ENCODE assay signal across 17 mouse cellular contexts in the genomic region with DNA sequence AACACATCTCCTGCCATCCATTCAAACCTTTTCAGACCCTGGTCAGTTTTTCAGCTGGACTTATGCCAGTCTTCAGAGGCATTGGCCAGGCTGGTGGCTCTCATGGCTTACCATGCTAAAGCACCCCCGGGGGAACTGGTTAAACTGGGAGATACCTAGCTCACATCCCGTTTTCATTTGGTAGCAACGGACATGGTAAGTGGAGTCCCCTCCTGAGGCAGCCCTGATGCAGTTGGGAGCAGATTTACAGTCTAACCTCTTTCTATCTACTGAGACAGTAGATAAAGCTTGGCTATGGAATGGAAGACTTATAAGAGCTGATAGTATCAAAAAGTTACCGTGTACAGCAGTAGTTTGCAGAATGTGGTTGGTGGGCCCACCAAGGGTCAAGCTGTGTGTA. TPM values are rescaled to one million over a fixed set of nuclear protein-coding genes. Genes with fewer than 3 reads are reported as not detected.
DNase-seq lines count a peak whose midpoint lies in the region; ATAC-seq and TF ChIP-seq lines count a peak whose summit lies in the region.
"Had no signal": no experiment of that assay in that cellular context is flagged by ENCODE, and none has a peak within 500 bp of the region (broad histone marks: within the 10 kb centered on the region; RNA-seq: fewer than 3 reads in every experiment).

No protein-coding gene starts in this region.

- H3K4me2 ChIP-seq in heart, embryonic 14.5 days (ENCODE audit: low read length): no peak overlapping the region
- H3K4me2 ChIP-seq: embryonic facial prominence, embryonic 13.5 days; forebrain, embryonic 13.5 days; hindbrain, embryonic 12.5 days had no signal

- no peak overlapping the region for H3K4me3 ChIP-seq in heart, embryonic 10.5 days
- H3K4me3 ChIP-seq in heart, embryonic 14.5 days (ENCODE audit: control insufficient read depth in 1 of 2, insufficient read depth in 1 of 2, low read depth in 1 of 2, low read length in 2 of 2): no peak overlapping the region
- no peak overlapping the region for H3K4me3 ChIP-seq in layer of hippocampus, adult 2 months
- H3K4me3 ChIP-seq: embryonic facial prominence, embryonic 13.5 days; forebrain, embryonic 13.5 days; gastrocnemius, adult 2 months; hindbrain, embryonic 12.5 days had no signal

- H3K4me1 ChIP-seq in heart, embryonic 10.5 days: peaks cover 81% of the 10 kb centered on the region
- peaks cover 38 to 84% of the 10 kb centered on the region in 2 experiments for H3K4me1 ChIP-seq in heart, embryonic 14.5 days (ENCODE audit: control insufficient read depth in 2 of 2, insufficient read depth in 2 of 2, low read length in 2 of 2)
- H3K4me1 ChIP-seq: forebrain, embryonic 13.5 days had no signal

- TF ChIP-seq CTCF in layer of hippocampus, adult 2 months (conservative IDR thresholded peaks at IDR 0.05): no peak

- WGBS in heart, embryonic 10.5 days: 83% methylated on average over 4 of the region's 4 CpGs
- whole genome bisulfite sequencing in heart, embryonic 14.5 days: 76% methylated on average over 4 of the region's 4 CpGs

- no peaks in the 10 kb centered on the region for H3K27me3 ChIP-seq in heart, embryonic 10.5 days (ENCODE audit: insufficient read depth, poor library complexity, severe bottlenecking)
- no peaks in the 10 kb centered on the region for H3K27me3 ChIP-seq in heart, embryonic 14.5 days (ENCODE audit: control insufficient read depth, insufficient read depth, low read length)
- H3K27me3 ChIP-seq: embryonic facial prominence, embryonic 13.5 days; forebrain, embryonic 13.5 days; hindbrain, embryonic 12.5 days had no signal

- H3K9me3 ChIP-seq in heart, embryonic 10.5 days: no peaks in the 10 kb centered on the region
- H3K9me3 ChIP-seq in heart, embryonic 14.5 days (ENCODE audit: control insufficient read depth, low read length): no peaks in the 10 kb centered on the region
- H3K9me3 ChIP-seq: embryonic facial prominence, embryonic 13.5 days; forebrain, embryonic 13.5 days; hindbrain, embryonic 12.5 days had no signal

- DNase-seq in heart, embryonic 10.5 days (ENCODE audit: low spot score): peak; percentile 36
- DNase-seq in heart, postnatal 14 days: no peak
- DNase-seq in heart, adult 9 months (ENCODE audit: low spot score in 2 of 2): no peak
- DNase-seq in layer of hippocampus, adult 2 months (ENCODE audit: low spot score in 2 of 2): no peak
- DNase-seq in layer of hippocampus, adult 9-11 months: no peak
- DNase-seq: cerebellum, adult 18-20 months; cerebellum, adult 9-11 months; cerebellum, postnatal 36 days; gastrocnemius, postnatal 25 days had no signal

- no peak for ATAC-seq in heart, embryonic 14.5 days (ENCODE audit: insufficient number of reproducible peaks, insufficient read depth, low FRiP score, low read depth)
- ATAC-seq: forebrain, embryonic 13.5 days; hindbrain, embryonic 16.5 days; intestine, postnatal 0 days had no signal

- peak overlapping the region; percentile 73; the same call in 1 of the 2 replicates for H3K27ac ChIP-seq in heart, embryonic 10.5 days
- H3K27ac ChIP-seq in heart, embryonic 14.5 days (replicated peaks in 1 of 2; ENCODE audit: control insufficient read depth in 1 of 2, insufficient read depth in 1 of 2, low read depth in 2 of 2, low read length in 2 of 2): peak overlapping the region; percentile 89 to 94
- H3K27ac ChIP-seq in layer of hippocampus, adult 2 months: peak overlapping the region; percentile 10; the same call in 1 of the 2 replicates
- H3K27ac ChIP-seq: embryonic facial prominence, embryonic 13.5 days; forebrain, embryonic 13.5 days; gastrocnemius, adult 2 months; hindbrain, embryonic 12.5 days had no signal

- intact Hi-C loops in heart, postnatal 14 days (cut with DNase I): no loop called here

- H3K36me3 ChIP-seq in heart, embryonic 10.5 days: no peaks in the 10 kb centered on the region
- H3K36me3 ChIP-seq in heart, embryonic 14.5 days (ENCODE audit: control insufficient read depth, insufficient read depth, low read length): no peaks in the 10 kb centered on the region
- H3K36me3 ChIP-seq: embryonic facial prominence, embryonic 13.5 days; hindbrain, embryonic 12.5 days had no signal

- H3K9ac ChIP-seq in heart, embryonic 14.5 days (ENCODE audit: low read length): no peak overlapping the region
- H3K9ac ChIP-seq: embryonic facial prominence, embryonic 13.5 days; forebrain, embryonic 13.5 days; hindbrain, embryonic 12.5 days had no signal

RNA-seq across cellular contexts. Expression of a gene that starts 56.2 kb away (rescaled TPM):
- 27.0 and 50.0 TPM in 2 replicates for polyA plus RNA-seq in heart, embryonic 10.5 days (2016; fragmentation: Nextera tagmentation; extraction: Ambion mirVana)
- 1 to 10 TPM; 1.0 to 1.1 TPM for total RNA-seq in heart, postnatal 14 days (2021)
- 46.3 and 51.9 TPM in 2 replicates for polyA plus RNA-seq in heart, embryonic 14.5 days (2014; fragmentation: Nextera tagmentation; extraction: Ambion mirVana)
- under 1 TPM; 0.22 to 0.44 TPM for total RNA-seq in layer of hippocampus, adult 2 months (2021)
- total RNA-seq: granulocyte monocyte progenitor cell, adult 5-6 weeks had no signal

Comparison
In these comparisons a context has a peak if more than half of its experiments do, and no peak if none do; other contexts are left out.
1. H3K27ac ChIP-seq: peak in every context shown above with its lines; median percentile 92 in heart, embryonic 14.5 days; 73 in heart, embryonic 10.5 days; 10 in layer of hippocampus, adult 2 months.